Mouse (Mus musculus) mammary gland, adult 2 months (tissue): Measurements from ENCODE around the gene Dpm1. TPM values are rescaled to one million over a fixed set of nuclear protein-coding genes. Genes with fewer than 3 reads are reported as not detected.

ENCODE experiments used
- polyA plus RNA-seq: library from polyadenylated mRNA; depleted of rRNA; stranded (reverse); fragments of >200 nt; gene quantifications from 2 replicates; pipeline ENCODE4 v1.2.3, GENCODE M21; 2012; ENCODE audit warnings: low replicate concordance; rRNA removed

Gene Dpm1
- 25.9 and 26.1 TPM in 2 replicates for polyA plus RNA-seq

GRCm38 (mm10) chr2:168230026-168230728, at the start of gene Dpm1, which contains the start of the genes Gm20716 and Mocs3:
Gene Dpm1 (minus strand): TSS chr2:168230591.
Gene Gm20716 (minus strand): TSS chr2:168230364.
Gene Mocs3 (plus strand): TSS chr2:168230622.

DNA sequence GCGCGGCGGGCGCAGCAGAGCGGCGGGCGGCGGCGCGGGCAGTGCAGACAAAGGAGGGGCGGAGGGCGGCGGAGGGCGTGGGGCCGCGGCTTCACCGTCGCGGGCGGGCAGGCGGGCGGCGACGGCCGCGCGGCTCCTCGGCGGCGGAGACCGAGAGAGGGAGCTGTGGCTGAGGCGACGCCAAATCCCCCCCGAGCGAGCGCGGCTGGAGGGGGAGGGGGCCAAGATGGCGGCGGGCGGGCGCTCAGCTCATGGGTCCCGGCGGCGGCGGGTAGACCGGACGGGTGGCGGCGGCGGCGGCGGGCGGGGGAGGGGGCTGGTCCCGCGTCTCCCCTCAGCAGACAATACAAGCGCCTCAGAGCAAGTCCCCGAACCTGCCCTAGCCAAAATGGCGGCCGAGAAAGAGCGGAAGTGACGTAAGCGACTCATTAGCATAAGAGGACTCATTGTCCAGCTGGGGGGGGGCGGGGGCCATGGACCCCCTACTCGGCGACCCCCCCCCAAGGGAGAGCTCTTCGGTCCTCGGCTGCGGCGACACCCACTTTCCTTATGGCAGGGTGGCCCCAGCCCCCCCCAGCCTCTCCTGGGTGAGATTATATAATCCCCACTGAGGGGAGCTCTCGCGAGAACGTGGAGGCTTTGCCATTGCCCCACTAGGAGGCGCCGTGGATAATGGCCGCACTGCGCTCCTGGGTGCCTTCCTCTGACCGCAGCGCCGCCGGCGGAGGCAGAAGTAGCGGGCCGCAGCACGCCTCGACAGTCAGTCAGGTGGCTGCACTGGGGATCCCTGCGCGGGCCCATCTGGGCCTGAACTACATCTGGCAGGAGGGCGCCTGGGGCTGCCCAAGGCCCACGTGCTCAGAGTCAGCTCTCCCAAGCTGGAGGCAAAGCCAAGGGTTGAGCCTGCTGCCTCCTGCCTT, 23.4 kb downstream of the Dpm1 start, which contains the start of gene Adnp:
Gene Adnp (minus strand): TSS at position 388 of the 920 bp plus-strand sequence.

Other genes starting within 250 kb of the Dpm1 start
- 10.6 and 19.9 TPM in 2 replicates for gene Ripor3, start 220.0 kb downstream of the Dpm1 start, polyA plus RNA-seq
- gene Pard6b, start 149.6 kb downstream of the Dpm1 start, polyA plus RNA-seq: 2.1 and 3.8 TPM in 2 replicates
- gene Adnp, start 23.5 kb downstream of the Dpm1 start, polyA plus RNA-seq: 18.1 and 21.5 TPM in 2 replicates
- gene Gm20716, start 227 bp downstream of the Dpm1 start, polyA plus RNA-seq: 2.5 TPM in 1 of 2 replicates, not detected in the other
- gene Mocs3, start within 50 bp of the Dpm1 start, polyA plus RNA-seq: 7.9 and 47.9 TPM in 2 replicates
- gene Kcng1, start 51.1 kb upstream of the Dpm1 start, polyA plus RNA-seq: 0.13 and 0.62 TPM in 2 replicates